ENCODE assay signal across 8 mouse cellular contexts in genomic region chr8:122678896-122679210, GRCm38 (mm10). TPM values are rescaled to one million over a fixed set of nuclear protein-coding genes. Genes with fewer than 3 reads are reported as not detected.
DNase-seq lines count a peak whose midpoint lies in the region; ATAC-seq lines count a peak whose summit lies in the region.

No protein-coding gene starts in this region.

- DNase-seq in kidney, adult 11 months = no peak
- DNase-seq in midbrain, embryonic 14.5 days = no peak
- no peak for DNase-seq in thymus, postnatal 10 days (ENCODE audit: low spot score in 2 of 2)
- DNase-seq in left cerebral cortex, adult 11 months (ENCODE audit: low spot score) = no peak
- no peak for DNase-seq in urinary bladder, postnatal 10 days (ENCODE audit: low spot score)

- peak overlapping the region; percentile 72 for H3K4me3 ChIP-seq in kidney, embryonic 14.5 days (ENCODE audit: low read length)
- H3K4me3 ChIP-seq in brown adipose tissue, adult 24 weeks (ENCODE audit: insufficient read depth, low read depth, low read length) = peak overlapping the region; percentile 87
- H3K4me3 ChIP-seq in hindbrain, embryonic 16.5 days (ENCODE audit: low read length) = peak overlapping the region; percentile 86
- H3K4me3 ChIP-seq in midbrain, embryonic 14.5 days (replicated peaks; ENCODE audit: low read depth, low read length) = peak overlapping the region; percentile 72

- H3K4me1 ChIP-seq in kidney, embryonic 14.5 days (ENCODE audit: control insufficient read depth, insufficient read depth, low read length) = no peaks in the 10 kb centered on the region
- peaks cover 15% of the 10 kb centered on the region for H3K4me1 ChIP-seq in brown adipose tissue, adult 24 weeks (ENCODE audit: control insufficient read depth, insufficient read depth, insufficient read length, low read length)
- peaks cover 44% of the 10 kb centered on the region for H3K4me1 ChIP-seq in hindbrain, embryonic 16.5 days (ENCODE audit: control insufficient read depth, insufficient read depth, low read depth, low read length)
- H3K4me1 ChIP-seq in midbrain, embryonic 14.5 days (ENCODE audit: control insufficient read depth, insufficient read depth, low read length) = peaks cover 44% of the 10 kb centered on the region

- WGBS in kidney, embryonic 14.5 days = under 1% methylated on average over 14 of the region's 14 CpGs
- under 1% methylated on average over 14 of the region's 14 CpGs for whole genome bisulfite sequencing in hindbrain, embryonic 16.5 days
- WGBS in midbrain, embryonic 14.5 days = under 1% methylated on average over 14 of the region's 14 CpGs

- no peaks in the 10 kb centered on the region for H3K36me3 ChIP-seq in kidney, embryonic 14.5 days (ENCODE audit: control insufficient read depth, insufficient read depth, low read length)
- H3K36me3 ChIP-seq in hindbrain, embryonic 16.5 days (ENCODE audit: control insufficient read depth, insufficient read depth, low read length) = no peaks in the 10 kb centered on the region
- H3K36me3 ChIP-seq in midbrain, embryonic 14.5 days (ENCODE audit: control insufficient read depth, insufficient read depth, low read length) = peaks cover 6% of the 10 kb centered on the region; the same call in 1 of the 2 replicates

- H3K27ac ChIP-seq in kidney, embryonic 14.5 days (ENCODE audit: low read depth, low read length) = no peak overlapping the region
- H3K27ac ChIP-seq in brown adipose tissue, adult 24 weeks (replicated peaks; ENCODE audit: low read depth, low read length) = peak overlapping the region; percentile 72
- H3K27ac ChIP-seq in hindbrain, embryonic 16.5 days (ENCODE audit: low read depth, low read length) = peak overlapping the region; percentile 96
- H3K27ac ChIP-seq in midbrain, embryonic 14.5 days (replicated peaks; ENCODE audit: low read depth, low read length) = peak overlapping the region; percentile 95

- 0 out of 2 replicates have a peak overlapping the region, but pooled peaks have one; percentile 63 for H3K9ac ChIP-seq in kidney, embryonic 14.5 days (ENCODE audit: low read depth, low read length)
- H3K9ac ChIP-seq in hindbrain, embryonic 16.5 days (ENCODE audit: low read depth, low read length) = peak overlapping the region; percentile 96
- peak overlapping the region; percentile 83; the same call in 1 of the 2 replicates for H3K9ac ChIP-seq in midbrain, embryonic 14.5 days (replicated peaks; ENCODE audit: low read length)

- H3K4me2 ChIP-seq in kidney, embryonic 14.5 days (replicated peaks; ENCODE audit: low read depth, low read length) = peak overlapping the region; percentile 98
- peak overlapping the region; percentile 77 for H3K4me2 ChIP-seq in hindbrain, embryonic 16.5 days (ENCODE audit: low read length)
- H3K4me2 ChIP-seq in midbrain, embryonic 14.5 days (ENCODE audit: low read length) = peak overlapping the region; percentile 61

- no peaks in the 10 kb centered on the region for H3K9me3 ChIP-seq in kidney, embryonic 14.5 days (ENCODE audit: control insufficient read depth, low read length)
- H3K9me3 ChIP-seq in hindbrain, embryonic 16.5 days (ENCODE audit: control insufficient read depth, low read length) = no peaks in the 10 kb centered on the region
- H3K9me3 ChIP-seq in midbrain, embryonic 14.5 days (ENCODE audit: control insufficient read depth, low read length) = no peaks in the 10 kb centered on the region

- peaks cover 61% of the 10 kb centered on the region for H3K27me3 ChIP-seq in kidney, embryonic 14.5 days (ENCODE audit: control insufficient read depth, insufficient read depth, low read length)
- H3K27me3 ChIP-seq in hindbrain, embryonic 16.5 days (replicated peaks; ENCODE audit: control insufficient read depth, insufficient read depth, low read length) = no peaks in the 10 kb centered on the region
- no peaks in the 10 kb centered on the region; the same call in 1 of the 2 replicates for H3K27me3 ChIP-seq in midbrain, embryonic 14.5 days (ENCODE audit: control insufficient read depth, insufficient read depth, low read length)

- ATAC-seq in kidney, embryonic 14.5 days (ENCODE audit: low FRiP score, low TSS enrichment) = no peak
- no peak for ATAC-seq in hindbrain, embryonic 16.5 days
- ATAC-seq in midbrain, embryonic 14.5 days (ENCODE audit: low FRiP score, low TSS enrichment) = no peak; the same call in 1 of the 2 replicates

RNA-seq across cellular contexts. Expression of gene Cbfa2t3, which starts 20.1 kb away (rescaled TPM):
- polyA plus RNA-seq in kidney, embryonic 14.5 days (2014; fragmentation: Nextera tagmentation; extraction: Ambion mirVana) = 3.6 and 3.7 TPM in 2 replicates
- polyA plus RNA-seq in brown adipose tissue, adult 24 weeks (2012; ENCODE audit: insufficient read depth, insufficient read length, missing spikeins) = 10.1 and 22.7 TPM in 2 replicates
- polyA plus RNA-seq in hindbrain, embryonic 16.5 days (2015; fragmentation: Nextera tagmentation; extraction: Ambion mirVana) = 12.6 and 18.3 TPM in 2 replicates
- polyA plus RNA-seq in midbrain, embryonic 14.5 days (2014; fragmentation: Nextera tagmentation; extraction: Ambion mirVana) = 25.2 and 28.7 TPM in 2 replicates

RNA-seq across cellular contexts. Expression of gene Pabpn1l, which starts 56.3 kb away (rescaled TPM):
- not detected in 2 replicates for polyA plus RNA-seq in kidney, embryonic 14.5 days (2014; fragmentation: Nextera tagmentation; extraction: Ambion mirVana)
- not detected in 2 replicates for polyA plus RNA-seq in brown adipose tissue, adult 24 weeks (2012; ENCODE audit: insufficient read depth, insufficient read length, missing spikeins)
- polyA plus RNA-seq in hindbrain, embryonic 16.5 days (2015; fragmentation: Nextera tagmentation; extraction: Ambion mirVana) = not detected in 2 replicates
- polyA plus RNA-seq in midbrain, embryonic 14.5 days (2014; fragmentation: Nextera tagmentation; extraction: Ambion mirVana) = not detected in 2 replicates
